Mouse (Mus musculus) CH12.LX (cell line): Measurements from ENCODE around the gene Col25a1. TPM values are rescaled to one million over a fixed set of nuclear protein-coding genes. Genes with fewer than 3 reads are reported as not detected.

Source experiments
- DNase-seq: peaks from one replicate; pipeline ENCODE4 v3.0.0-alpha.2; 2013; ENCODE audit errors: extremely low read depth
- H3K27ac ChIP-seq: 2 replicates; pipeline ENCODE4 v1.5.1; 2012; ENCODE audit warnings: low read depth, mild to moderate bottlenecking, control low read depth, moderate library complexity; ENCODE audit not compliant: insufficient read depth
- H3K27me3 ChIP-seq: replicated peaks from 2 replicates; pipeline ENCODE3; 2012; ENCODE audit warnings: inconsistent platforms
- H3K36me3 ChIP-seq, 2 experiments: replicated peaks in 1 of 2; 2 replicates each; pipeline versions ENCODE3 to v1.6.1; 2012; ENCODE audit warnings: inconsistent platforms in 1 of 2, low read length in 1 of 2, mild to moderate bottlenecking in 1 of 2, mixed read lengths in 1 of 2, moderate library complexity in 1 of 2; ENCODE audit not compliant: control insufficient read depth in 1 of 2, insufficient read depth in 1 of 2
- H3K4me1 ChIP-seq, 2 experiments: 2 replicates each; pipeline ENCODE4 v1.6.1; 2012; ENCODE audit warnings: inconsistent platforms in 1 of 2, moderate library complexity in 1 of 2; ENCODE audit not compliant: insufficient read depth in 2 of 2, control insufficient read depth in 1 of 2
- H3K4me2 ChIP-seq: 2 replicates; pipeline ENCODE4 v1.6.1; 2012; ENCODE audit warnings: low read depth, mild to moderate bottlenecking, control low read depth; ENCODE audit not compliant: poor library complexity, insufficient read depth, severe bottlenecking
- H3K4me3 ChIP-seq, 3 experiments: fragments of 150-350 bp in 1 of 3; sonication (generic) in 1 of 3; replicated peaks in 1 of 3; 2 replicates each; pipeline versions ENCODE3 to v1.5.1; 2011 to 2012; ENCODE audit warnings: low read depth in 2 of 3, low read length in 2 of 3, mild to moderate bottlenecking in 2 of 3, moderate library complexity in 2 of 3, control low read depth in 1 of 3, improper control_type of control experiment in 1 of 3, inconsistent platforms in 1 of 3, mixed read lengths in 1 of 3; ENCODE audit not compliant: poor library complexity in 1 of 3
- H3K79me2 ChIP-seq: replicated peaks from 2 replicates; pipeline ENCODE4 v1.6.1; 2012; ENCODE audit warnings: mild to moderate bottlenecking, moderate library complexity; ENCODE audit not compliant: control insufficient read depth, poor library complexity, insufficient read depth, severe bottlenecking; ENCODE audit errors: extremely low read depth
- H3K9ac ChIP-seq: 2 replicates; pipeline ENCODE4 v1.6.1; 2012; ENCODE audit warnings: low read depth, mild to moderate bottlenecking, control low read depth, moderate library complexity; ENCODE audit not compliant: insufficient read depth
- H3K9me3 ChIP-seq: replicated peaks from 2 replicates; pipeline ENCODE3; 2012; ENCODE audit warnings: low read length, inconsistent platforms, mixed read lengths
- BHLHE40 ChIP-seq: IDR thresholded peaks from 2 replicates; pipeline ENCODE4 v1.6.1; 2011; ENCODE audit warnings: mild to moderate bottlenecking, low read depth, low read length, improper control_type of control experiment
- CHD1 ChIP-seq: IDR thresholded peaks from 2 replicates; pipeline ENCODE4 v1.6.1; 2012; ENCODE audit warnings: low read depth, low read length, improper control_type of control experiment, inconsistent platforms
- CTCF ChIP-seq, 2 experiments: IDR thresholded peaks in 1 of 2; conservative IDR thresholded peaks in 1 of 2; 2 replicates each; pipeline ENCODE4 v1.5.1; 2011 to 2012; ENCODE audit warnings: low read depth in 2 of 2, low read length in 2 of 2, improper control_type of control experiment in 1 of 2, inconsistent platforms in 1 of 2, mild to moderate bottlenecking in 1 of 2, moderate library complexity in 1 of 2
- ELF1 ChIP-seq: IDR thresholded peaks from 2 replicates; pipeline ENCODE4 v1.6.1; 2014; ENCODE audit warnings: low read depth, mild to moderate bottlenecking, inconsistent platforms, low read length, improper control_type of control experiment
- EP300 ChIP-seq: IDR thresholded peaks from 2 replicates; pipeline ENCODE4 v1.6.1; 2011; ENCODE audit warnings: low read length, improper control_type of control experiment
- ETS1 ChIP-seq: conservative IDR thresholded peaks from 2 replicates; pipeline ENCODE4 v1.6.1; 2012; ENCODE audit warnings: low read depth, mild to moderate bottlenecking, inconsistent platforms, low read length, improper control_type of control experiment, moderate library complexity
- GABPA ChIP-seq: IDR thresholded peaks from 2 replicates; pipeline ENCODE4 v1.6.1; 2012; ENCODE audit warnings: low read depth, low read length, improper control_type of control experiment, inconsistent platforms; ENCODE audit not compliant: insufficient replicate concordance
- IRF4 ChIP-seq: IDR thresholded peaks from 2 replicates; pipeline ENCODE4 v1.6.1; 2014; ENCODE audit warnings: low read depth, mild to moderate bottlenecking, inconsistent platforms, low read length, improper control_type of control experiment
- JUN ChIP-seq: IDR thresholded peaks from 2 replicates; pipeline ENCODE4 v1.6.1; 2011; ENCODE audit warnings: low read depth, mild to moderate bottlenecking, low read length, improper control_type of control experiment, moderate library complexity; ENCODE audit not compliant: insufficient read depth
- KAT2A ChIP-seq: IDR thresholded peaks from 2 replicates; pipeline ENCODE4 v1.6.1; 2012; ENCODE audit warnings: low read length, improper control_type of control experiment, inconsistent platforms; ENCODE audit not compliant: insufficient replicate concordance
- MAFK ChIP-seq: IDR thresholded peaks from 2 replicates; pipeline ENCODE4 v1.6.1; 2011; ENCODE audit warnings: low read length, improper control_type of control experiment; ENCODE audit not compliant: insufficient replicate concordance
- MAX ChIP-seq: IDR thresholded peaks from 2 replicates; pipeline ENCODE4 v1.6.1; 2011; ENCODE audit warnings: low read length, improper control_type of control experiment
- MAZ ChIP-seq: IDR thresholded peaks from 2 replicates; pipeline ENCODE4 v1.6.1; 2012; ENCODE audit warnings: low read depth, mild to moderate bottlenecking, inconsistent platforms, low read length, improper control_type of control experiment, moderate library complexity
- MEF2A ChIP-seq: IDR thresholded peaks from 2 replicates; pipeline ENCODE4 v1.6.1; 2014; ENCODE audit warnings: low read depth, mild to moderate bottlenecking, inconsistent platforms, low read length, improper control_type of control experiment, borderline replicate concordance
- NRF1 ChIP-seq: IDR thresholded peaks from 2 replicates; pipeline ENCODE4 v1.6.1; 2014; ENCODE audit warnings: low read depth, mild to moderate bottlenecking, inconsistent platforms, low read length, improper control_type of control experiment, moderate library complexity
- POLR2AphosphoS2 ChIP-seq: IDR thresholded peaks from 2 replicates; pipeline ENCODE4 v1.6.1; 2011; ENCODE audit warnings: low read depth, low read length, improper control_type of control experiment
- RAD21 ChIP-seq: IDR thresholded peaks from 2 replicates; pipeline ENCODE4 v1.6.1; 2011; ENCODE audit warnings: low read depth, mild to moderate bottlenecking, low read length, improper control_type of control experiment, moderate library complexity
- RCOR1 ChIP-seq: conservative IDR thresholded peaks from 2 replicates; pipeline ENCODE4 v1.6.1; 2012; ENCODE audit warnings: low read depth, mild to moderate bottlenecking, inconsistent platforms, low read length, improper control_type of control experiment
- SMC3 ChIP-seq: IDR thresholded peaks from 2 replicates; pipeline ENCODE4 v1.6.1; 2011; ENCODE audit warnings: low read depth, low read length, improper control_type of control experiment
- TBP ChIP-seq: conservative IDR thresholded peaks from 2 replicates; pipeline ENCODE4 v1.6.1; 2011; ENCODE audit warnings: low read depth, low read length, improper control_type of control experiment
- TCF12 ChIP-seq: IDR thresholded peaks from 2 replicates; pipeline ENCODE4 v1.6.1; 2014; ENCODE audit warnings: low read depth, mild to moderate bottlenecking, inconsistent platforms, low read length, improper control_type of control experiment
- USF1 ChIP-seq: IDR thresholded peaks from 2 replicates; pipeline ENCODE4 v1.6.1; 2014; ENCODE audit warnings: low read depth, mild to moderate bottlenecking, inconsistent platforms, low read length, improper control_type of control experiment
- USF2 ChIP-seq: conservative IDR thresholded peaks from 2 replicates; pipeline ENCODE4 v1.6.1; 2011; ENCODE audit warnings: low read depth, low read length, improper control_type of control experiment
- ZC3H11A ChIP-seq: IDR thresholded peaks from 2 replicates; pipeline ENCODE4 v1.6.1; 2012; ENCODE audit warnings: low read depth, mild to moderate bottlenecking, inconsistent platforms, low read length, improper control_type of control experiment
- ZKSCAN1 ChIP-seq: IDR thresholded peaks from 2 replicates; pipeline ENCODE4 v1.6.1; 2012; ENCODE audit warnings: low read depth, inconsistent platforms, low read length, improper control_type of control experiment, borderline replicate concordance
- dilution Hi-C: fragments of 300-500 bp; cut with MboI; formaldehyde crosslinking; loops from 2 replicates; pipeline ENCODE4 v1.14.3; 2020; ENCODE audit warnings: low sequenced_read_pairs; ENCODE audit not compliant: extremely low pct_unique_long_range_greater_than_20kb, extremely low pct_ligation_motif_present
- in situ Hi-C: fragments of 300-500 bp; cut with MboI; formaldehyde crosslinking; loops from 3 replicates; pipeline ENCODE4 v1.14.3; 2019; ENCODE audit warnings: low sequenced_read_pairs, low pct_ligation_motif_present, low pct_unique_long_range_greater_than_20kb, mixed read lengths
- polyA plus RNA-seq: library from polyadenylated mRNA; unstranded; fragments of >175 nt; gene quantifications from 2 replicates; pipeline ENCODE4 v1.2.1, GENCODE M21; 2012; ENCODE audit warnings: low read depth; ENCODE audit not compliant: insufficient read length
- total RNA-seq, 2 experiments: library from RNA; depleted of rRNA; stranded (reverse); fragments of 300-350 nt in 1 of 2; fragments of >200 nt in 1 of 2; gene quantifications; 2 replicates each; pipeline ENCODE4 v1.2.3; 2012 to 2014

Col25a1 gene
- total and polyA plus RNA-seq, 3 experiments: not detected

GRCm38 (mm10) chr3:130374620-130375341 is 243.5 kb downstream of the Col25a1 start:
- Histone ChIP-seq H3K27me3 (no peaks in the 10 kb centered on the region), H3K4me1 (no peaks in the 10 kb centered on the region)
- DNase-seq: no peak

GRCm38 (mm10) chr3:130377786-130378185 is 246.5 kb downstream of the Col25a1 start:
- no peaks in the 10 kb centered on the region for H3K79me2 ChIP-seq
- TF ChIP-seq KAT2A: no peak
- TF ChIP-seq CTCF (conservative IDR thresholded peaks at IDR 0.05 in 1 of 2, IDR thresholded peaks at IDR 0.05 in 1 of 2; ENCODE audit: low read depth in 2 of 2, low read length in 2 of 2): no peak
- TF ChIP-seq USF1: no peak
- TF ChIP-seq ZC3H11A: no peak
- TF ChIP-seq BHLHE40: no peak
- no peak for TF ChIP-seq IRF4
- TF ChIP-seq ELF1: no peak
- TF ChIP-seq MEF2A: no peak
- no peak for TF ChIP-seq RAD21
- no peak for TF ChIP-seq MAFK
- no peak for TF ChIP-seq JUN
- no peak for TF ChIP-seq CHD1
- no peak for TF ChIP-seq NRF1
- TF ChIP-seq TBP: no peak
- TF ChIP-seq ZKSCAN1: no peak
- TF ChIP-seq USF2: no peak
- TF ChIP-seq ETS1: no peak
- no peaks in the 10 kb centered on the region for H3K4me1 ChIP-seq
- dilution Hi-C loops: no loop called here
- no peak overlapping the region for H3K9ac ChIP-seq
- DNase-seq: no peak
- in situ Hi-C loops: no loop called here
- H3K4me2 ChIP-seq: no peak overlapping the region
- H3K4me3 ChIP-seq: no peak overlapping the region
- no peak overlapping the region for H3K27ac ChIP-seq
- no peaks in the 10 kb centered on the region for H3K36me3 ChIP-seq
- no peaks in the 10 kb centered on the region for H3K27me3 ChIP-seq
- no peaks in the 10 kb centered on the region for H3K9me3 ChIP-seq

More at GRCm38 (mm10) chr3:130374620-130375341, 243.5 kb downstream of the Col25a1 start:
- no peak overlapping the region for H3K27ac ChIP-seq
- H3K4me2 ChIP-seq: no peak overlapping the region
- H3K4me3 ChIP-seq: no peak overlapping the region
- H3K9ac ChIP-seq: no peak overlapping the region
- H3K36me3 ChIP-seq: no peaks in the 10 kb centered on the region
- no peak for TF ChIP-seq MAX
- no peak for TF ChIP-seq POLR2AphosphoS2
- no peak for TF ChIP-seq EP300
- no peak for TF ChIP-seq MAZ
- no peak for TF ChIP-seq RCOR1
- no peak for TF ChIP-seq TCF12
- no peak for TF ChIP-seq SMC3
- TF ChIP-seq USF2: no peak
- TF ChIP-seq JUN: no peak
- TF ChIP-seq MEF2A: no peak
- TF ChIP-seq GABPA: no peak
- TF ChIP-seq RAD21: no peak
- no peak for TF ChIP-seq NRF1
- no peak for TF ChIP-seq CTCF (conservative IDR thresholded peaks at IDR 0.05 in 1 of 2, IDR thresholded peaks at IDR 0.05 in 1 of 2; ENCODE audit: low read depth in 2 of 2, low read length in 2 of 2)
- no peak for TF ChIP-seq USF1
- TF ChIP-seq ELF1: no peak
- in situ Hi-C loops: no loop called here
- H3K79me2 ChIP-seq: no peaks in the 10 kb centered on the region
- no peaks in the 10 kb centered on the region for H3K9me3 ChIP-seq
- dilution Hi-C loops: no loop called here
